Mouse (Mus musculus): ENCODE results near the gene Abhd6. TPM values are rescaled to one million over a fixed set of nuclear protein-coding genes. Genes with fewer than 3 reads are reported as not detected.

Abhd6 gene
- polyA plus RNA-seq, 2 experiments = 3.4 to 9.2 TPM

DNA sequence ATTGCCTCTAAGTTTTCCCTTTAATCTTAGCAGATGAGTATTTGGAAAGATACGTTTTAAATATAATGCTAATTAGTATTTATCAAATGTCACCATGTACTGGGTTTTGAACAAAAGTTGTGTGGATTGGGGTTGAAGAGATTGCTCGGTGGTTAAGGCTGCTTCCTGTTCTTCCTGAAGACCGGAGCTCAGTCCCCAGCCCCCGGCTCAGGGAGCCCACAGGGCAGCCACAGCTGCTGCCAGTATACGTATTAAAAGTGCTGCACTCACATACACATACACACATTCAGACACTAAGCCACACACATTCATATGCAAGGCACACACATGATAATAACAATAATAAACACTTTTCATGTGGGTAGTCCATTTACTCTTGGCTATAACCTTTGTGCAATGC is 35.4 kb downstream of the Abhd6 start:
- Histone ChIP-seq H3K4me3 (ENCODE audit: insufficient read depth in 1 of 2, low read depth in 2 of 2, low read length in 2 of 2) (no peak overlapping the region), H3K27me3 (ENCODE audit: control insufficient read depth, insufficient read depth, low read length) (no peaks in the 10 kb centered on the region), H3K4me1 (replicated peaks; ENCODE audit: control insufficient read depth in 2 of 2, insufficient read depth in 2 of 2, low read length in 1 of 2) (no peaks in the 10 kb centered on the region), H3K27ac (no peak overlapping the region), H3K9me3 (ENCODE audit: control insufficient read depth, low read length) (no peaks in the 10 kb centered on the region), H3K9ac (replicated peaks) (no peak overlapping the region), H3K4me2 (ENCODE audit: low read depth) (no peak overlapping the region), H3K36me3 (replicated peaks; ENCODE audit: control insufficient read depth, insufficient read depth, low read depth) (no peaks in the 10 kb centered on the region)
- 15% methylated on average over 5 of the region's 5 CpGs for WGBS (ENCODE audit: insufficient replicate concordance)
- TF ChIP-seq CTCF (IDR thresholded peaks at IDR 0.05; ENCODE audit: low read depth) = no peak
- no peak for TF ChIP-seq EP300 (IDR thresholded peaks at IDR 0.05; ENCODE audit: low read depth)
- DNase-seq (ENCODE audit: low read depth in 3 of 3, low spot score in 3 of 3) (no peak), ATAC-seq (ENCODE audit: insufficient read depth) (no peak)

DNA sequence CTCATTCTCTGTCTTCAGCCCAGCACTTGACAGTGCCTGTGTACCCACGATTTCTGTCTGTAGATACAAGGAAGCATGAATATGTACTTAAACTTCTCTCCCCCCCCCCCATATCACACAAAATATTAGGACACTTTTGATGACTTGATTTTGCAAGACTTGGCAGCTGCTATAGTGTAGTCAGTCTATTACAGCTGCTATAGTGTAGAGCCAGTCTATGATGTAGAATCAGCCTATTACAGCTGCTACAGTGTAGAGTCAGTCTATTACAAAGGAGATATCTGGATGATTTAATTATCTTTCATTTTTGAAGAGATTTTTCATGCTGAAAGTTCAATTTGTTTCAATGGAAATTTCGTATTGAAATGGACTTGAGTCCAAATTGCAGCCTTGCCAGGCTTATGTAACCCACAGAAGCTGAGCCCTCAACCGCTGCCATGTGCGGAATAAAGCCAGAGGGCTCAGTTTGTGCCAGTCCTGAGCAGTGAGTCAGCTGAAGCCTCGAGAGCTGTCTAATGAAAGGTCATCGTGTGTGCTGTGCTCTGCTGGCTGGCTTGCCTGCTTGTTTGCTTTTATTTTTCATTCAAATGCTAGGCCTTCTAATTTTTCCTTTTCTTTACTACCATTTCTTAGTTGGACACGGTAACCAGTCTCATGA is 36.2 kb downstream of the Abhd6 start:
- no peak overlapping the region for H3K27ac ChIP-seq
- no peaks in the 10 kb centered on the region for H3K27me3 ChIP-seq (ENCODE audit: control insufficient read depth, insufficient read depth, low read length)
- no peak for TF ChIP-seq EP300 (IDR thresholded peaks at IDR 0.05; ENCODE audit: low read depth)
- TF ChIP-seq CTCF (IDR thresholded peaks at IDR 0.05; ENCODE audit: low read depth) = no peak
- H3K36me3 ChIP-seq (replicated peaks; ENCODE audit: control insufficient read depth, insufficient read depth, low read depth) = no peaks in the 10 kb centered on the region
- no peak overlapping the region for H3K4me2 ChIP-seq (ENCODE audit: low read depth)
- H3K4me3 ChIP-seq (ENCODE audit: insufficient read depth in 1 of 2, low read depth in 2 of 2, low read length in 2 of 2) = no peak overlapping the region
- ATAC-seq (ENCODE audit: insufficient read depth) (no peak), DNase-seq (ENCODE audit: low read depth in 3 of 3, low spot score in 3 of 3) (no peak)
- no peaks in the 10 kb centered on the region for H3K4me1 ChIP-seq (replicated peaks; ENCODE audit: control insufficient read depth in 2 of 2, insufficient read depth in 2 of 2, low read length in 1 of 2)
- 57% methylated on average over 7 of the region's 7 CpGs for WGBS (ENCODE audit: insufficient replicate concordance)
- no peaks in the 10 kb centered on the region for H3K9me3 ChIP-seq (ENCODE audit: control insufficient read depth, low read length)
- no peak overlapping the region for H3K9ac ChIP-seq (replicated peaks)

GRCm38 (mm10) chr14:8040179-8040578 is 37.5 kb downstream of the Abhd6 start:
- no peaks in the 10 kb centered on the region for H3K4me1 ChIP-seq (replicated peaks; ENCODE audit: control insufficient read depth in 2 of 2, insufficient read depth in 2 of 2, low read length in 1 of 2)
- DNase-seq (ENCODE audit: low read depth in 3 of 3, low spot score in 3 of 3) (no peak), ATAC-seq (ENCODE audit: insufficient read depth) (no peak)
- no peak overlapping the region for H3K4me2 ChIP-seq (ENCODE audit: low read depth)
- 38% methylated on average over 3 of the region's 3 CpGs for WGBS (ENCODE audit: insufficient replicate concordance)
- H3K9ac ChIP-seq (replicated peaks) = no peak overlapping the region
- H3K27me3 ChIP-seq (ENCODE audit: control insufficient read depth, insufficient read depth, low read length) = no peaks in the 10 kb centered on the region
- no peaks in the 10 kb centered on the region for H3K9me3 ChIP-seq (ENCODE audit: control insufficient read depth, low read length)
- TF ChIP-seq EP300 (IDR thresholded peaks at IDR 0.05; ENCODE audit: low read depth) = no peak
- no peak for TF ChIP-seq CTCF (IDR thresholded peaks at IDR 0.05; ENCODE audit: low read depth)
- H3K36me3 ChIP-seq (replicated peaks; ENCODE audit: control insufficient read depth, insufficient read depth, low read depth) = no peaks in the 10 kb centered on the region
- H3K27ac ChIP-seq = no peak overlapping the region
- H3K4me3 ChIP-seq (ENCODE audit: insufficient read depth in 1 of 2, low read depth in 2 of 2, low read length in 2 of 2) = no peak overlapping the region

- Histone ChIP-seq H3K4me1 (replicated peaks; ENCODE audit: control insufficient read depth in 2 of 2, insufficient read depth in 2 of 2, low read length in 1 of 2) (no peaks in the 10 kb centered on the region), H3K9ac (replicated peaks) (no peak overlapping the region), H3K36me3 (replicated peaks; ENCODE audit: control insufficient read depth, insufficient read depth, low read depth) (no peaks in the 10 kb centered on the region), H3K27ac (no peak overlapping the region), H3K4me2 (ENCODE audit: low read depth) (no peak overlapping the region), H3K27me3 (ENCODE audit: control insufficient read depth, insufficient read depth, low read length) (no peaks in the 10 kb centered on the region), H3K4me3 (ENCODE audit: insufficient read depth in 1 of 2, low read depth in 2 of 2, low read length in 2 of 2) (no peak overlapping the region), H3K9me3 (ENCODE audit: control insufficient read depth, low read length) (no peaks in the 10 kb centered on the region)
- 66% methylated on average over 12 of the region's 12 CpGs for WGBS (ENCODE audit: insufficient replicate concordance)
- TF ChIP-seq CTCF (IDR thresholded peaks at IDR 0.05; ENCODE audit: low read depth) (no peak), EP300 (IDR thresholded peaks at IDR 0.05; ENCODE audit: low read depth) (no peak)
- DNase-seq (ENCODE audit: low read depth in 3 of 3, low spot score in 3 of 3) (no peak), ATAC-seq (ENCODE audit: insufficient read depth) (no peak)
These were observed 38.4 kb downstream of the Abhd6 start for GRCm38 (mm10) chr14:8040911-8041678.

DNA sequence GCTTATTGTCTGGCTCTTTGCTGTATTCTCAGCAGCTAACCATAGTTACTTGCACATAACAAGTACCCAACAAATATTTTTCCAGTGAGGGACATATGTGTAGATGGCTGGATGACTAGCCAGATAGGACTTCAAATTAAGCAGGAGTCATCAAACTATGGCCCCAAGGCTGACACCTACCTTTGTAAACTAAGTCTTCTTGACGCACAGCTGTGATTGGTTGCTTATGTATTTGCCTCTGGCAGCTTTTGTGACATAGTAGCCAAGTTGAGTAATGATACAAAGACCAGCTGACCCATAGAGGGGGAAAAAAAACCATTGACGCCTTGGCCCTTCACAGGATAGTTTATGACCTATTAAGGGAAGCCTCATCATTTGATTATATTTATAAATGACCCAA is 39.4 kb downstream of the Abhd6 start:
- Histone ChIP-seq H3K9ac (replicated peaks) (no peak overlapping the region), H3K4me3 (ENCODE audit: insufficient read depth in 1 of 2, low read depth in 2 of 2, low read length in 2 of 2) (no peak overlapping the region), H3K27ac (no peak overlapping the region), H3K36me3 (replicated peaks; ENCODE audit: control insufficient read depth, insufficient read depth, low read depth) (no peaks in the 10 kb centered on the region), H3K4me2 (ENCODE audit: low read depth) (no peak overlapping the region), H3K27me3 (ENCODE audit: control insufficient read depth, insufficient read depth, low read length) (no peaks in the 10 kb centered on the region), H3K9me3 (ENCODE audit: control insufficient read depth, low read length) (no peaks in the 10 kb centered on the region), H3K4me1 (replicated peaks; ENCODE audit: control insufficient read depth in 2 of 2, insufficient read depth in 2 of 2, low read length in 1 of 2) (no peaks in the 10 kb centered on the region)
- ATAC-seq (ENCODE audit: insufficient read depth) (no peak), DNase-seq (ENCODE audit: low read depth in 3 of 3, low spot score in 3 of 3) (no peak)
- no peak for TF ChIP-seq EP300 (IDR thresholded peaks at IDR 0.05; ENCODE audit: low read depth)
- WGBS (ENCODE audit: insufficient replicate concordance) = 64% methylated on average over 2 of the region's 2 CpGs

Data from liver, embryonic 14.5 days (tissue).